Mouse (Mus musculus): ENCODE data around the gene Nlrp14. TPM values are rescaled to one million over a fixed set of nuclear protein-coding genes. Genes with fewer than 3 reads are reported as not detected.
"Not testable (repeated sequence)": the region's sequence is repeated elsewhere in the genome, so short reads cannot be mapped to it uniquely, and the experiment has no call there.

The Nlrp14 gene
- polyA plus RNA-seq (2015; fragmentation: Nextera tagmentation; extraction: Ambion mirVana), result not detected in 2 replicates

GRCm38 (mm10) chr7:107166690-107167089, at the start of gene Nlrp14:
Gene Nlrp14, plus strand, starts transcription at chr7:107166990.
- Histone ChIP-seq H3K9ac (replicated peaks) (no peak within 1 kb of the TSS), H3K27ac (ENCODE audit: low read depth) (no peak within 1 kb of the TSS), H3K36me3 (replicated peaks; ENCODE audit: insufficient read depth, low read length) (no peaks in the 10 kb centered on the region), H3K4me2 (ENCODE audit: low read depth, low read length) (no peak within 1 kb of the TSS), H3K4me3 (ENCODE audit: low read depth, low read length) (no peak within 1 kb of the TSS), H3K27me3 (ENCODE audit: insufficient read depth, low read length) (no peaks in the 10 kb centered on the region), H3K9me3 (ENCODE audit: low read length) (no peaks in the 10 kb centered on the region), H3K4me1 (ENCODE audit: insufficient read depth) (no peaks in the 10 kb centered on the region)
- TF ChIP-seq EP300 (IDR thresholded peaks at IDR 0.05; ENCODE audit: low read depth) (no peak), CTCF (IDR thresholded peaks at IDR 0.05; ENCODE audit: low read depth) (no peak)
- 77% methylated on average over 10 of the region's 10 CpGs for WGBS (ENCODE audit: insufficient replicate concordance)
- DNase-seq, result no peak
- ATAC-seq, result no peak

GRCm38 (mm10) chr7:107130983-107131382, 35.8 kb upstream of the Nlrp14 start, which contains the start of gene Olfr715:
Gene Olfr715, minus strand, starts transcription at chr7:107131083.
- H3K9me3 ChIP-seq (ENCODE audit: low read length); DNase-seq; H3K36me3 ChIP-seq (replicated peaks; ENCODE audit: insufficient read depth, low read length); H3K27ac ChIP-seq (ENCODE audit: low read depth); H3K4me2 ChIP-seq (ENCODE audit: low read depth, low read length); H3K4me1 ChIP-seq (ENCODE audit: insufficient read depth); H3K4me3 ChIP-seq (ENCODE audit: low read depth, low read length); H3K27me3 ChIP-seq (ENCODE audit: insufficient read depth, low read length); ATAC-seq; H3K9ac ChIP-seq (replicated peaks): not testable (repeated sequence)
- 41% methylated on average over 1 of the region's 3 CpGs for WGBS (ENCODE audit: insufficient replicate concordance)

- ATAC-seq; H3K27ac ChIP-seq (ENCODE audit: low read depth); DNase-seq; H3K9ac ChIP-seq (replicated peaks); H3K4me1 ChIP-seq (ENCODE audit: insufficient read depth); H3K4me2 ChIP-seq (ENCODE audit: low read depth, low read length); H3K9me3 ChIP-seq (ENCODE audit: low read length); H3K4me3 ChIP-seq (ENCODE audit: low read depth, low read length); H3K27me3 ChIP-seq (ENCODE audit: insufficient read depth, low read length); H3K36me3 ChIP-seq (replicated peaks; ENCODE audit: insufficient read depth, low read length): not testable (repeated sequence)
- WGBS (ENCODE audit: insufficient replicate concordance), result 54% methylated on average over 2 of the region's 2 CpGs
Measured at GRCm38 (mm10) chr7:107138027-107138426, 28.8 kb upstream of the Nlrp14 start, which contains the start of gene Olfr716. Gene Olfr716, plus strand, starts transcription at chr7:107138327.

DNA sequence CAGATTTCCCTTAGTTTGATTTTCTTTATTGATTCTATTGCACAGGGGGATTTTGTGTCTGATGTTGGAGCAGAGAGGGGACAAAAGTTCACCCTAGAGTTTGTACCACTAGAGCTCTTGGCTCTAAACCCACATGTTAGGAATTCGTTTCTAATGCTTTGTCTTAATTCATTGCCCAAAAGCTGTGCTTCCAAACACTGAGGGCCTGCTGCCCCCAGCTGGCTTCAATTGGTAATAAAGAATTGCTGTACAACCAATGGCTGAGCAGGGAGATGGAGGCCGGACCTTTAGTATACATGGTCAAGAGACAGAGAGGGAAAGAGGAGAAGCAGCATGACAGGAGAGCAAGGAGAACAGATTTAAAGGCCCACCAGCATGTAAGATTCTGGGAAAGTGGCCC, 13.6 kb downstream of the Nlrp14 start:
- Histone ChIP-seq H3K9me3 (ENCODE audit: low read length) (no peaks in the 10 kb centered on the region), H3K27ac (ENCODE audit: low read depth) (no peak overlapping the region), H3K36me3 (replicated peaks; ENCODE audit: insufficient read depth, low read length) (no peaks in the 10 kb centered on the region), H3K4me2 (ENCODE audit: low read depth, low read length) (no peak overlapping the region), H3K4me1 (ENCODE audit: insufficient read depth) (no peaks in the 10 kb centered on the region), H3K27me3 (ENCODE audit: insufficient read depth, low read length) (no peaks in the 10 kb centered on the region), H3K4me3 (ENCODE audit: low read depth, low read length) (no peak overlapping the region), H3K9ac (replicated peaks) (no peak overlapping the region)
- no peak for DNase-seq
- WGBS (ENCODE audit: insufficient replicate concordance), result 56% methylated on average over 2 of the region's 2 CpGs
- TF ChIP-seq EP300 (IDR thresholded peaks at IDR 0.05; ENCODE audit: low read depth) (no peak), CTCF (IDR thresholded peaks at IDR 0.05; ENCODE audit: low read depth) (no peak)
- ATAC-seq, result no peak

DNA sequence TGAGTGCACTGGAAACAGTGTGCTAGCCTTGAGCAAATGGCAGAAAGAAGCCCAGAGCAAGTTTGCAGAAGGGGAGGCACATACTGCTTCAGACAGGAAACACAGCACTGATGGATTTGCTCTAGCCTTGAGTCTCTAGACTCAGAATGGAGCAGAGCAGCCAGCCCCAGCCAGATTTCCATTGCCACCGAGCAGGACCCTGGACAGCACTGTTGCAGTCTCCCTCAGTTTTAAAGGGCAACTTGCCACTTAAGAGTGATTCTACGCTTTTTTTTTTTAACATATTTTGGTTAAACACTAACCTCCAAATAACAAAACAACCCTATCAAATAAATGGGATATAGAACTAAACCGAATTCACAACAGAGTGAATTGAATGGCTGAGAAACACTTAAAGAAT, 35.0 kb downstream of the Nlrp14 start:
- TF ChIP-seq CTCF (IDR thresholded peaks at IDR 0.05; ENCODE audit: low read depth) (no peak), EP300 (IDR thresholded peaks at IDR 0.05; ENCODE audit: low read depth) (no peak)
- WGBS (ENCODE audit: insufficient replicate concordance), result 35% methylated on average over 3 of the region's 3 CpGs
- no peaks in the 10 kb centered on the region for H3K9me3 ChIP-seq (ENCODE audit: low read length)
- H3K9ac ChIP-seq (replicated peaks), result no peak overlapping the region
- no peak overlapping the region for H3K4me2 ChIP-seq (ENCODE audit: low read depth, low read length)
- no peaks in the 10 kb centered on the region for H3K4me1 ChIP-seq (ENCODE audit: insufficient read depth)
- H3K27me3 ChIP-seq (ENCODE audit: insufficient read depth, low read length), result no peaks in the 10 kb centered on the region
- DNase-seq (no peak), ATAC-seq (no peak)
- no peak overlapping the region for H3K4me3 ChIP-seq (ENCODE audit: low read depth, low read length)
- H3K27ac ChIP-seq (ENCODE audit: low read depth), result no peak overlapping the region
- no peaks in the 10 kb centered on the region for H3K36me3 ChIP-seq (replicated peaks; ENCODE audit: insufficient read depth, low read length)

GRCm38 (mm10) chr7:107207843-107208242, 41.1 kb downstream of the Nlrp14 start:
- no peak for TF ChIP-seq EP300 (IDR thresholded peaks at IDR 0.05; ENCODE audit: low read depth)
- no peak for TF ChIP-seq CTCF (IDR thresholded peaks at IDR 0.05; ENCODE audit: low read depth)
- Histone ChIP-seq H3K9me3 (ENCODE audit: low read length) (peaks cover 15% of the 10 kb centered on the region), H3K36me3 (replicated peaks; ENCODE audit: insufficient read depth, low read length) (no peaks in the 10 kb centered on the region), H3K27me3 (ENCODE audit: insufficient read depth, low read length) (peaks cover 19% of the 10 kb centered on the region), H3K9ac (replicated peaks) (no peak overlapping the region), H3K27ac (ENCODE audit: low read depth) (no peak overlapping the region), H3K4me3 (ENCODE audit: low read depth, low read length) (no peak overlapping the region), H3K4me2 (ENCODE audit: low read depth, low read length) (no peak overlapping the region), H3K4me1 (ENCODE audit: insufficient read depth) (no peaks in the 10 kb centered on the region)
- 83% methylated on average over 3 of the region's 3 CpGs for WGBS (ENCODE audit: insufficient replicate concordance)
- ATAC-seq (no peak), DNase-seq (no peak)
